Mouse (Mus musculus) embryonic fibroblast, embryonic 13.5 days (primary cell): ENCODE data around the gene Pomc.

Source experiments
- CTCF ChIP-seq: IDR thresholded peaks from 2 replicates; pipeline ENCODE4 v1.5.1; 2011; ENCODE audit warnings: mild to moderate bottlenecking, control low read depth, low read length, moderate library complexity, borderline replicate concordance; ENCODE audit not compliant: insufficient read depth
- POLR2A ChIP-seq: IDR thresholded peaks from 2 replicates; pipeline ENCODE4 v1.6.1; 2011; ENCODE audit warnings: low read depth, mild to moderate bottlenecking, control low read depth, low read length, moderate library complexity

DNA sequence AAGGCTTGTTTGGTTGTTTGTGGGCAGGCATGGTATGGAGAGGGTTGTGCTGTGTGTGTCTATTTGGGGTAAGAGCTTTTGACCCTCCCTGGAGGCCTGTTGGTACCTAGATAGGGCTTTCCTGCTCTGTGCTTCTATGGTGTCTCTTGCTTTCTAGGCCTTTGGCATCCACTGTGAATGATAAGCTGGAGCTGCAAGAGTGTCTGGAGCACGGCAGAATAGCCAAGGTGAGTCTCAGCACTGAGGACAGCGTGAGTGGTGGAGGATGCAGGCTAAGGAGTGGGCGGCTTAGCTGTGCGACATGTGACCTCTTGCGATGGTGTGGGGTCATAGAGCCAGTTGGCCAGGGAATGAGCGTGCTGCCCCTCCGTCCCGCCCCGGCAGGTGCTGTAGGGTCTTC, 49.3 kb upstream of the Pomc start:
- TF ChIP-seq CTCF = no peak
- TF ChIP-seq POLR2A = no peak
